Mouse (Mus musculus): ENCODE measurements around the gene Susd4. TPM values are rescaled to one million over a fixed set of nuclear protein-coding genes. Genes with fewer than 3 reads are reported as not detected.
A peak's percentile ranks its signal among the peaks of the same experiment; 100 is the strongest.

Gene Susd4
- total RNA-seq, 1 experiment from 2014 or later: not detected

GRCm38 (mm10) chr1:182840606-182841005 is 76.9 kb downstream of the Susd4 start:
- ATAC-seq (replicated peaks; ENCODE audit: low read depth, poor library complexity, severe bottlenecking): no peak

GRCm38 (mm10) chr1:182849556-182849955 is 85.9 kb downstream of the Susd4 start:
- no peak for ATAC-seq (replicated peaks; ENCODE audit: low read depth, poor library complexity, severe bottlenecking)

- no peak for ATAC-seq (replicated peaks; ENCODE audit: low read depth, poor library complexity, severe bottlenecking)
These were observed 86.4 kb downstream of the Susd4 start for GRCm38 (mm10) chr1:182850080-182850479.

- 0 out of 2 replicates have a peak, but pooled peaks have one; percentile 42 for ATAC-seq (replicated peaks; ENCODE audit: low read depth, poor library complexity, severe bottlenecking)
These were observed 88.5 kb downstream of the Susd4 start for GRCm38 (mm10) chr1:182852158-182852557.

GRCm38 (mm10) chr1:182856636-182857035 is 93.0 kb downstream of the Susd4 start:
- no peak for ATAC-seq (replicated peaks; ENCODE audit: low read depth, poor library complexity, severe bottlenecking)

- no peak for ATAC-seq (replicated peaks; ENCODE audit: low read depth, poor library complexity, severe bottlenecking)
These were observed 98.2 kb downstream of the Susd4 start for GRCm38 (mm10) chr1:182861671-182862358.

- ATAC-seq (replicated peaks; ENCODE audit: low read depth, poor library complexity, severe bottlenecking): no peak
These were observed 99.7 kb downstream of the Susd4 start for GRCm38 (mm10) chr1:182863396-182863795.

GRCm38 (mm10) chr1:182867886-182868285 is 104.2 kb downstream of the Susd4 start:
- 0 out of 2 replicates have a peak, but pooled peaks have one; percentile 29 for ATAC-seq (replicated peaks; ENCODE audit: low read depth, poor library complexity, severe bottlenecking)

- ATAC-seq (replicated peaks; ENCODE audit: low read depth, poor library complexity, severe bottlenecking): peak; percentile 60; the same call in 1 of the 2 replicates
These were observed 104.9 kb downstream of the Susd4 start for GRCm38 (mm10) chr1:182868432-182869113.

GRCm38 (mm10) chr1:182869114-182869456 is 105.4 kb downstream of the Susd4 start:
- no peak for ATAC-seq (replicated peaks; ENCODE audit: low read depth, poor library complexity, severe bottlenecking)

GRCm38 (mm10) chr1:182878156-182878555 is 114.5 kb downstream of the Susd4 start:
- no peak for ATAC-seq (replicated peaks; ENCODE audit: low read depth, poor library complexity, severe bottlenecking)

- ATAC-seq (replicated peaks; ENCODE audit: low read depth, poor library complexity, severe bottlenecking): no peak
These were observed 115.1 kb downstream of the Susd4 start for GRCm38 (mm10) chr1:182878719-182879118.

GRCm38 (mm10) chr1:182881246-182881645 is 117.6 kb downstream of the Susd4 start:
- no peak for ATAC-seq (replicated peaks; ENCODE audit: low read depth, poor library complexity, severe bottlenecking)

- no peak for ATAC-seq (replicated peaks; ENCODE audit: low read depth, poor library complexity, severe bottlenecking)
These were observed 119.0 kb downstream of the Susd4 start for GRCm38 (mm10) chr1:182882611-182883010.

- peak; percentile 83 for ATAC-seq (replicated peaks; ENCODE audit: low read depth, poor library complexity, severe bottlenecking)
These were observed 132.0 kb downstream of the Susd4 start for GRCm38 (mm10) chr1:182895698-182896097.

GRCm38 (mm10) chr1:182897071-182897470 is 133.4 kb downstream of the Susd4 start:
- no peak for ATAC-seq (replicated peaks; ENCODE audit: low read depth, poor library complexity, severe bottlenecking)

GRCm38 (mm10) chr1:182897506-182898138 is 134.0 kb downstream of the Susd4 start:
- no peak for ATAC-seq (replicated peaks; ENCODE audit: low read depth, poor library complexity, severe bottlenecking)

- ATAC-seq (replicated peaks; ENCODE audit: low read depth, poor library complexity, severe bottlenecking): no peak
These were observed 138.4 kb downstream of the Susd4 start for GRCm38 (mm10) chr1:182902095-182902494.

- no peak for ATAC-seq (replicated peaks; ENCODE audit: low read depth, poor library complexity, severe bottlenecking)
These were observed 139.2 kb downstream of the Susd4 start for GRCm38 (mm10) chr1:182902906-182903305.

- ATAC-seq (replicated peaks; ENCODE audit: low read depth, poor library complexity, severe bottlenecking): no peak
These were observed 142.0 kb downstream of the Susd4 start for GRCm38 (mm10) chr1:182905669-182906068.

Data from common myeloid progenitor, adult 5-6 weeks (primary cell).